Mouse (Mus musculus): ENCODE measurements around the gene Armc8. TPM values are rescaled to one million over a fixed set of nuclear protein-coding genes. Genes with fewer than 3 reads are reported as not detected.

The Armc8 gene
- total RNA-seq, 2 experiments from 2014 or later = 34.6 to 36.6 TPM

GRCm38 (mm10) chr9:99449886-99450647, 118.6 kb downstream of the Armc8 start:
- peak; percentile 79 for ATAC-seq (replicated peaks; ENCODE audit: poor library complexity)

DNA sequence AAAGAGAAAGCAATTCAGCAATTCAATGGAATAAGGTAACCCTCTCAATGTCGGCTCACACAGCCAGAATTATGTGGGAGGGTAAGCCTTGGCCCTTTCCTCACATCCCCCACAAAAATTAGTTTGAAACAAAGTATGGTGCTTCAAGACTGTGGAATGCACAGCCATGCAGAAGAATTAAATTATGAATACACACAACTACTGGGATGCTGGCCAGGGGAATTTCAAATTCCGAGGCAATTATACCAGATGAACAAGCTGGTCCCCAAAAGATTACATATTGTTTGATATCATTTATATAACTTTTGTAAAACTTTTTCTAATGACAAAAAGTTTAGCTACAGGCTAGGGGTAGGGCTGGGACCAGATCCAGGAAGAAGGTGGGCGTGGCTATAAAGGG, 121.4 kb downstream of the Armc8 start:
- ATAC-seq (replicated peaks; ENCODE audit: poor library complexity) = no peak

DNA sequence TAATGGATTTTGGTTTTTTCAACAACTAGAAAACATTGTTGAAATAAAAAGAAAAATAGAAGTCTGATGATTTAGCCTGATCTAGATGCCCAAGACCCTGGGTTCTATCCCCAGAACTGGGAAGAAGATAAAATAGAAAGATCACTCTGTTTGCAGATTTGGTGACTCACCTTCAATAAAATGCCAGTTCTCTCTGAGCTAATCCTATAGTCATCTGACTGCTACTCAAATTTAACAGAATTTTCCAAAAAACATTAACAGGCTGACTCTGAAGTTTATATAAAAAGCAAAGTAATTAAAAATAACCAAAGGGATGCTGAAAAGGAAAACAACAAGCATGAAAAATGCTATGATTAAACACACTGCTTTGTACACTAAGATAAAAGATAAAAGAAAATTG, 122.4 kb downstream of the Armc8 start:
- no peak for ATAC-seq (replicated peaks; ENCODE audit: poor library complexity)

DNA sequence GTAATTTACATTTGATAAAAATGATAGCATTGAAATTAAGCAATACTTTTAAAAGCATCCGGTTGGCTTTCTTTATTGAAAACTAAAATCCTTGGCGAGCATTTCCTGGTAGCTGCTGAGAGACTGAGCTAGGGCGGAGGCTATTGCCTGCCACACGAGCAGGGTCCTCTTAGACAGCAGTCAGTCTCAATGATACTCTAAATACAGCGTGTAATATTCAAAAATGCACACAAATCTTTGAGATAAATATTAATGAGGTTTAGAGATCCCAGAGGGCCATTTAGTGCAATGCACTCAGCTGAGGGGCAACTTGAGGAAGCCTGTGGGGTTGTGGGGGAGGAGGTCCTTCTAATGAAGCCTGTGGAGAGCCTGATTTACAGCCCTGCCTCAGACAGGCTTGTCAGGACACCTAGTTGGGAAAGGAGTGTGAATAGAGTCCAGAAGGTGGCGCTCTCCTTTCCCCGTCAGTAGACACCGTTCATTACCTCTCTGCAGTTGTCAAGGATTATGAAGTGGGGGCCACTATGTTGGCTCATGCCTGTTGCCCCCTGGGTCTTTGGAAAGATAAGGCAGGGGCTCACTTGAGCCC, 124.0 kb downstream of the Armc8 start:
- ATAC-seq (replicated peaks; ENCODE audit: poor library complexity) = peak; percentile 89

DNA sequence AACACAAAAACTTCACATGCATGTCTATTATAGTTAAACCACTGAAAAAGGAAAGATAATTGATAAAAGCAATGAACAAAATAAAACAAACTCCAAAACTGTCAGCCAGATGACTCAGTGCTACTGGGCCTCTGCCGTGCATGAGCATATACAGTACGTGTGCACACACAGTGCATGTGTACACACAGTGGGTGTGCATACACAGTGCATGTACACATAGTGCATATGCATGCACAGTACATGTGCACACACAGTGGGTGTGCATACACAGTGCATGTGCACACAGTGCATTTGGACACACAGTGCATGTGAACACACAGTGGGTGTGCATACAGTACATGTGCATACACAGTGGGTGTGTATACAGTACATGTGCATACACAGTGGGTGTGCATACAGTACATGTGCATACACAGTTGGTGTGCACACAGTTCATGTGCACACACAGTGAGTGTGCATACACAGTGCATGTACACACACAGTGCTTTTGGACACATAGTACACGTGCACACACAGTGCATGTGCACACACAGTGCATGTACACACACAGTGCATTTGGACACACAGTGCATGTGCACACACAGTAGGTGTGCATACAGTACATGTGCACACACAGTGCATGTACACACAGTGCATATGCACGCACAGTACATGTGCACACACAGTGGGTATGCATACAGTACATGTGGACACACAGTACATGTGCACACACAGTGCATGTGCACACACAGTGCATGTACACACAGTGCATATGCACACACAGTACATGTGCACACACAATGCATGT, 126.9 kb downstream of the Armc8 start:
- no peak for ATAC-seq (replicated peaks; ENCODE audit: poor library complexity)

DNA sequence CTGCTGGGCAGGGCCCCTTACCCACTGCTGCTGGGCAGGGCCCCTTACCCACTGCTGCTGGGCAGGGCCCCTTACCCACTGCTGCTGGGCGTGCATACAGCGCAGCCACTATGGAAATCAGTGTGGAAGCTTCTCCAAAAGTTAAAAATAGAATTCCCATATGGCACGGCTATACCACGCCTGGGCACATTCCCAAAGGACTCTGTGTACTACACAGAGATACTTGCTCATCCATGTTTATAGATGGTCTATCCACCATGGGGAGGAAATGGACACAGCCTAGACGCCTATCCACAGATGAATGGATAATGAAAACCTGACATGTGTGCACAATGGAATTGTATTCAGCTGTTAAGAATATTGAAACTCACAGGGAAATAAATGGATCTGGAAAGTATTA, 127.8 kb downstream of the Armc8 start:
- no peak for ATAC-seq (replicated peaks; ENCODE audit: poor library complexity)

- no peak for ATAC-seq (replicated peaks; ENCODE audit: poor library complexity)
Observed at GRCm38 (mm10) chr9:99439064-99439463, 129.6 kb downstream of the Armc8 start.

- no peak for ATAC-seq (replicated peaks; ENCODE audit: poor library complexity)
Observed at GRCm38 (mm10) chr9:99437781-99438565, 130.7 kb downstream of the Armc8 start.

DNA sequence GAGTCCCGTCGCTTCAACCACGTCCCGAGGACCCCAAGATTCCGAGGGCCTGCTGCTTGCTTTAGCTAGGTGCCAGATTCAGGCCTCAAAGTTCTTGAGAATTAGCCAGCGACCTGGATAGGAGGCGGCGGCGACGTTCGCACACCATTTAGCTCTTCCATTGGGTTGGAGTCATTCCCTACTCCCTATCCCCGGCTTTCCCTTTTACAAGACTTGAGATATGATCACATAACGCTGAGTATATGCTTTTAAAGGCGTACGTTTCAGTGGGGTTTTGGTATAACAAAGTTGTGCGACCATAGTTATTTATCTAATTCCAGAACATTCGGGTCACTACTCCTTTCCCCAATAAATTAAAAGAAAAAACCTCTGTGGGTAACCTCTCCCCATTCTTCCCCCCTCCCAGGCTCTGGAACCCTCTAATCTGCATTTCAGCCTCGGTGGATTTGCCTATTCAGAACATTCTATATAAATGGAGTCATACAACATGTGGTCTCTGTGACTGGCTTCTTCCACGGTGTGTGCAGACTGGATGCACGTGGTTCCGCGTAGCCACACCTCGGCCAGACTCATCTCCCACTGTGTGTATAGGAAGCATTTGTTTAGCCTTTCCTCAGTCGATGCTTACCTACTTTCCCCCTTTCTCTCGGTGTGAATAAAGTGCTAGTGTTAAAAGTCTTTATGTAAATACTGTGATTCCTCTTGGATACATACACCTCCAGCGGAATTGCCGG, 131.5 kb downstream of the Armc8 start, which contains the start of gene Mras:
TSS of gene Mras (minus strand) at position 351 of the 734 bp plus-strand sequence.
- no peak for ATAC-seq (replicated peaks; ENCODE audit: poor library complexity)

DNA sequence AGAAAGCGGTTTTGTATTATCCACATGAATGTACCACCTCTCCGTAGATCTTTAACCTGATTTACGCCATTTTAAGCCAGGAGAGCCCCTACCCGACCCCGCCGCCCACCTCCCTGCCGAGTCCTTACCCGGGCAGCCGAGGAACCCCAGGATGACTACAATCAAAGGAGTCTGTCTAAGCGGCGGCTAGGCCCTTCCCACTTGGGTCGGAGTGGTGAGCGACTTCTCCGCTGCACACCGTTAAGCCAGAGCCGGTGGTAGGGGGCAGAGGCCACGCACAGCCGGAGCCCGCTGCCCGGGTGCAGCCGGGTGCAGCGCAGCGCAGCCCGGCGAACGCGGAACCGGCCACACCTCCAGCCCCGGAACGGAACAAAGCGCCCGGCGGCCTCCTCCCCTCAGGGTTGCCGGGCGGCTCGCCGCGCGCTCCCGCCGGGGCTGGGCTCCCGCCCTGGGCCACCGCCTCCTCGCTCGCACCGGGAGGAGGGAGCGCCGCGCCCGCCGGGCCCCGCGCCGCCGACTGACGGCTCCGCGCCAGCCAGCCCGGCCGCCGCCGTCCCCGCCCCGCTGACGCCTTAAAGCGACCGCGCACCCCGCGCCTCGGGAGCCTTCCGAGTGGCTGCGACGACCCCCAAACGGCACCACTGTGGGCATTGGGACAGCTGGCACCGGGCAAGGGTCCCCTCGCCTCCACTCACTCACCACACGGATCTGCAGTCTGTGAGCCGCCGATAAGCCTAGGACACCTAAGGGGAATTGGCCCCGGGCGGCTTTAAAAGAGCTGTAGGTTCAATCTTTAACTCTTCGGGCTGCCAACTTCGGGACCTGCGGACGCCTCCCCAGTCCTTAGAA, 132.3 kb downstream of the Armc8 start:
- ATAC-seq (replicated peaks; ENCODE audit: poor library complexity) = peak; percentile 60

- no peak for ATAC-seq (replicated peaks; ENCODE audit: poor library complexity)
Observed at GRCm38 (mm10) chr9:99435619-99436181, 133.0 kb downstream of the Armc8 start.

DNA sequence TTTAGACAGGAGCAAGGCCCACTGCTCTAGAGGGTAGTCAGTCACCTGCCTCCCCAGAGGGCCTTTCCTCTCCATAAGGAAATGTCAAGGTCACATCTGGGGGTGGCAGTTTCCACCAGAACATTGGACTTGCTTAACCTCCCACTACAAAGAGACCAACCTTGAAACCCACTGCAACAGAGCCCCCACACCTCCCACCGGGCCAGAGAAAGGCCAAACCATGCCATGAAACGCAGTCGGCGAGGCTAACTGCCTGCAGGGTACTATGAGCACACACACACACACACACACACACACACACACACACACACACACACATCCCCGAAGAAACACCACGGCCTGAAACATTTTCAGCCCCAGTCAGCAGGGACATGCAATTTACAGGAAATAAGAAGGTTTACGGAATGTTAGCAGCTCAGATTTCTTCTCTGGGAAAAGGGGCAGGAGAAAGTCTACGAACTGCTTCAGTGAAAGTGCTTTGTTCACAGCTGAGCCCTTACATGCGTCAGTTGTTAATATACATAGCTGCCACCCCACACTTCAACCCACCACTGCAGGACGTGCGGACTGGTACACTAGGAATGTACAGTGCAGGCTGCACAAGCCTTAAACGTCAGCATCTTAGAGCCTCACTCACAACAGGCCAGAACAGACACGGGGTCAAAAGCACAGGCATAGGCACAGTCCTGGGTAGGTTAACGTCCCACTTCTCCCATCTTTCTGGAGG, 133.6 kb downstream of the Armc8 start:
- no peak for ATAC-seq (replicated peaks; ENCODE audit: poor library complexity)

DNA sequence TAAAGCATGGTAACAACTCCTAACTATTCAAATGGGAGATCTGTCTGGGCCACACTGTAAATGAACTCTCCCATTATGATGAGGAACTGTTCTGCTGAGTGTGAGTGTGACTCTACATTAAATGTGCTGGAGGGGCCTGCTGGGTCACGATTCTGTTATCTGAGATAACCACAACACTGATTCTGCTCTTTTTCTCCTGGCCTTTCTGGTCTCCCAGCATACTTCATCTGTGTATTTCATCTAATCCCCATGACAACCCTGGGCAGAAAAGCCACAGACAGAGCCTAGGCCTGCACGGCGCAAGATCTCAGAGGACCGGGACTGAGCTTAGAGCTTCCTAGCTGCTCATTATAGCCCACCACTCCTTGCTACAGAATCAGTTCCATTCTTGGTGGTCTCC, 136.2 kb downstream of the Armc8 start:
- ATAC-seq (replicated peaks; ENCODE audit: poor library complexity) = peak; percentile 76

- no peak for ATAC-seq (replicated peaks; ENCODE audit: poor library complexity)
Observed at GRCm38 (mm10) chr9:99431963-99432362, 136.7 kb downstream of the Armc8 start.

GRCm38 (mm10) chr9:99431346-99431745, 137.4 kb downstream of the Armc8 start:
- no peak for ATAC-seq (replicated peaks; ENCODE audit: poor library complexity)

GRCm38 (mm10) chr9:99430806-99431205, 137.9 kb downstream of the Armc8 start:
- no peak for ATAC-seq (replicated peaks; ENCODE audit: poor library complexity)

GRCm38 (mm10) chr9:99429845-99430244, 138.9 kb downstream of the Armc8 start:
- no peak for ATAC-seq (replicated peaks; ENCODE audit: poor library complexity)

- ATAC-seq (replicated peaks; ENCODE audit: poor library complexity) = no peak
Observed at GRCm38 (mm10) chr9:99428601-99429331, 139.9 kb downstream of the Armc8 start.

Data from megakaryocyte progenitor cell, adult 5-6 weeks (primary cell).